Mouse (Mus musculus) left cerebral cortex, adult 18-20 months (tissue): ENCODE data around the gene Col9a2. TPM values are rescaled to one million over a fixed set of nuclear protein-coding genes. Genes with fewer than 3 reads are reported as not detected.
"Not testable (repeated sequence)": the region's sequence is repeated elsewhere in the genome, so short reads cannot be mapped to it uniquely, and the experiment has no call there.

Source experiments
- DNase-seq, 2 experiments: peaks; one replicate each; pipeline ENCODE4 v3.0.0; 2021 to 2022; ENCODE audit warnings: low spot score in 2 of 2, mixed read lengths in 1 of 2
- total RNA-seq, 2 experiments: library from RNA; stranded (reverse); gene quantifications; 2 replicates each; pipeline ENCODE4 v1.2.3; 2021

Gene Col9a2
- total RNA-seq, 2 experiments from 2014 or later: 9.2 to 9.3 TPM

- DNase-seq: peak; percentile 71 to 72
These were observed 19.0 kb upstream of the Col9a2 start for GRCm38 (mm10) chr4:121020040-121020790.

- no peak for DNase-seq
These were observed 17.3 kb upstream of the Col9a2 start for GRCm38 (mm10) chr4:121021911-121022310.

DNA sequence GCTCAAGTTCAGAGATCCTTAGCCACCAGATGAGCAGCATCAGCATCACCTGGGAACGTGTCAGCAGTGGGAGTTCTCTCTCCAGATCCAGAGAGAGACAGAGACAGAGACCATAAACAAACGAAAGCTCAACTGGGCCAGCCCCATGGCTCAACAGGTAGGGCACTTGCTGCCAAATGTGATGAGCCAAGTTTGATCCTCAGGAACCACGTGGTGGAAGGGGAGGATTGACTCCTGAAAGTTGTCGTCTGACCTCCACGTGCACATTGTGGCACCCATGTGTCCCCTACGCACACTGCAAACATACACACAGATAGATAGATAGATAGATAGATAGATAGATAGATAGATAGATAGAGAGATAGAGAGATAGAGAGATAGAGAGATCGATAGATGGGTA, 15.7 kb upstream of the Col9a2 start:
- no peak for DNase-seq

DNA sequence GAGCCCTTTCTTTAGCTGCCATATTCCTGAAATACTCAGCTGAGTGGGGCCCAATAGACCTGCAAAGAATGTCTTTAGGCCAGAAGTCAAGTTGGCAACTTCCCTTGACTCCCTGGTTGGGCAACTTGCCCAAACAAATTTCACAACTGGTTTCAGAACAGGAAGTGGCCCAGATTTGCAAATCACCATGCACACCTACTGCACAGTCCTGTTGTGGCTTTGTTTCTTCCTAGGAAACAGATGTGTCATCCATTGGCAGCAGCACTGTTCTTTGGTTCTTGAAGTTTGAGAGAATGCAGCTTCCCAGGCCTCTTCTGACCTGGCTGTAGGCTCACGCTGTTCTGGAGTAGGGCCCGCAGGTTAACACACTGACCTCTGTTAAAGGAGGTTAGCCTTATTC, 15.2 kb upstream of the Col9a2 start:
- DNase-seq: no peak

DNA sequence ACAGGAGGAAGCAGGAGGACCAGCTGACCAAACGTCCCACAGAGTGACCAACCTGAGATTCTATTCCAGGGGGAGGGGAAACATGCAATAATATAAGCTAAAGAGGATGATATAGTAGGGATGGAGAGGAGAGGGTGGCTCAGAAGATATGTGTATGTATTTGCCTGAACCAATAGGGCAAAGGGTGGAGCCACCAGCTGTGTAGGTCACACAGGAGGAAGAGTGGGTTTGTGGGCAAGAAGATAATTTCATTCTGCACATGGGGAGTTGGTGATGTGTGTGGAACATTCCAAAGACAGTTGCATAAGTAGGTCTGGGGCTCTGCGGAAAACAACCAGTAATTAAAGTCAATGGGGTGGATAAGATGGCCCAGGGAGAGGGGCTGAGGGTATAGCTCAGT, 13.5 kb upstream of the Col9a2 start:
- DNase-seq: no peak

DNA sequence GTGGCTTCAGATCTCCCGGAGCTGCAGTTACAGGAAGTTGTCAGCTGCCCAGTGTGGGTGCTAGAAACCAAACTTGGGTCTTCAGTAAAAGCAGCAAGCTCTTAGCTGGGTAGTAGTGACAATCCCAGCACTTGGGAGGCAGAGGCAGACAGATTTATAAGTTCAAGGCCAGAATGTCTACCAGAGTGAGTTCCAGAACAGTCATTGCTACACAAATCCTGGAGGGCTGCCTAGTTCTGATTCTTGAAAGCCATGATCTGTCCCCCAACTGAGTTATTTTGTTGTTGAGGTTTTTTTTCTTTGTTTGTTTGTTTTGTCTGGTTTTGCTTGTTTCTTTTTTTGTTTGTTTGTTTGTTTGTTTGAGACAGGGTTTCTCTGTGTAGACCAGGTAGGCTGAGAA, 11.0 kb upstream of the Col9a2 start:
- DNase-seq: no peak

- peak; percentile 27 to 57 for DNase-seq
These were observed 10.4 kb upstream of the Col9a2 start for GRCm38 (mm10) chr4:121028659-121029392.

DNA sequence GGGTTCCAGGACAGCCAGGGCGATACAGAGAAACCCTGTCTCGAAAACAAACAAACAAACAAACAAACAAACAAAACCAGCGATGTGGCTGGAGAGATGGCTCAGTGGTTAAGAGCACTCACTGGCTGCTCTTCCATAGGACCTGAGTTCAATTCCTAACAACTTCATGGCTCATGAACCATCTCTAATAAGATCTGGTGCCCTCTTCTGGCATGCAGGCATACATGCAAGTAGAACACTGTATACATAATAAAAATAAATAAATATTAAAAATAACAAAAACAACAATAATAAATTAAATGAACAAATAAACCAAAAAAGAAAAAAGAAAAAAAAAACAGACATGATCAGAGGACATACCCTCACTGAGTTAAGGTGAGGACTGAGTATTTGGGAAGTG, 9.6 kb upstream of the Col9a2 start:
- DNase-seq: no peak

DNA sequence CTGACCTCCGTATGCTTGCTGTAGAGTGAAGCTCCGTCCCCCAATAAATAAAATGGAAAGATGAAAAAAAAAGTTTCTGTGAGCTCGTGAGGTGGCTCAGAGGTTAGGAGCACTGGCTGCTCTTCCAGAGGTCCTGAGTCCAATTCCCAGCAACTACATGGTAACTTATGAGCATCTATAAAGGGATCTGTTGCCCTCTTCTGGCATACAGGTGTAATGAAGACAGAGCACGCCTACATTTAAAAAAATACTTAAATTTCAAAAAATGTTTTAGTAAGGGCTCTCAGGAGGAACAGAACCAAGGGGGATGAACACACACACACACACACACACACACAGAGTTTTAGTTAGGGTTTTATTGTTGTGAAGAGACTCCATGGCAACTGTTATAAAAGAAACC, 7.7 kb upstream of the Col9a2 start:
- DNase-seq: no peak

- DNase-seq: no peak
These were observed 6.2 kb upstream of the Col9a2 start for GRCm38 (mm10) chr4:121033006-121033405.

- DNase-seq: no peak
These were observed 1.1 kb downstream of the Col9a2 start for GRCm38 (mm10) chr4:121040323-121040722.

GRCm38 (mm10) chr4:121040897-121041671, 1.9 kb downstream of the Col9a2 start:
- DNase-seq: peak; percentile 45 to 63

DNA sequence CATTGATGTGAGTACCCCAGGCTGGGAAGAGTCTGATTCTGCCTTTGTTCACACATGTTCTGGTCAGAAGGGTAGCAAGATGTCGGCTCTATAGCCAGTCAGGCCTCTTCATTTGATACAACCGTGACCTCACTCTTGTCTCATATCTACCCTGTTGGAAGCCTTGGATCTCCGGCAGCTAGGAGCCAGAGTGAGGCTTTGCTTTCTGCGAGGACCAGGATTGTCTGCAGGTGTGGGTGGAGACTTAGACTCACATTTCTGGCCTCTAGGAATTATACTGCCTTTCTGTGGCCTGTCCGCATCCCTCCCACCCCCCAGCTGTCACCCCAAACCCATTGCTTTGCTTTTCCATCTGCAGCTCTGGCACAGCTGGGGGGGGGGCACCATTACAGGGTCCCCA, 3.3 kb downstream of the Col9a2 start:
- no peak for DNase-seq

- DNase-seq: no peak
These were observed 3.8 kb downstream of the Col9a2 start for GRCm38 (mm10) chr4:121042946-121043345.

GRCm38 (mm10) chr4:121051863-121052262, 12.7 kb downstream of the Col9a2 start:
- no peak for DNase-seq

- DNase-seq: peak; percentile 25
These were observed 13.5 kb downstream of the Col9a2 start for GRCm38 (mm10) chr4:121052454-121053323.

DNA sequence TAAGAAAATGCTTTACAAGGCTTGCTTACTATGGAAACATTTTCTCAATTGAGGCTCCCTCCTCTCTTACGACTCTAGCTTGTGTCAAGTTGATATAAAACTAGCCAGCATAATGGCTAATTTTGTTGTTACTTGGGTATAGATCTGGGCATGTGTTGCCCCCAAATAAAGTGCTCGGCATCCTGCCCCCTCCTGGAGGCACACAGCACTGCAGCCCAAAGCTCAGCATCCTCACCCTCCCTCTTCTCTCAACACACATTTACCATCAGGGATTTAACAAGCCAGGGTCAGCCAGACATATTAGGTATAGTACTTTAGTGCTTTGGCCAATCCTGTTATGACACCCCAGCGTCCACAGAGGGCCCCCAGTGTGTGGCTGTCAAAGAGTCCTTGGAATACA, 17.2 kb downstream of the Col9a2 start:
- peak in 1 of 2 experiments; percentile 45 for DNase-seq

DNA sequence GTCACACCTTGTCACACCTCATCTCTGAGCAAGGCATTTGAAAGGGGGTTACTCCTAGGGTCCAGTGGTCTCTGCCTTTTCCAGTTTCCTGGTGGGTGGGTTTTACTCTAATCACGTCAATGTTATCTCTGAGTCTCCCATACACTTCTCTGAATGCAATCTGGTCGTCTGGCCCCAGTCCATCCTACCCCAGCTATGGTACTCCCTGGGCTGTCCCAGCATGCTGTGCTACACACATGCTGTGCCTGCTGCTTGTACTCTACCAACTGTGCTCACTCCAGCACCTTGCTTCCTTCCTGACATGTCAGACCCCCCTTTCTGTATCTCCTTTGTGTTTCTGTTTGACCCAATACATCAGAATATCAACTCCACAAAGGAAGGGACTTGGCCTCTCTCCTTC, 17.8 kb downstream of the Col9a2 start:
- no peak for DNase-seq

DNA sequence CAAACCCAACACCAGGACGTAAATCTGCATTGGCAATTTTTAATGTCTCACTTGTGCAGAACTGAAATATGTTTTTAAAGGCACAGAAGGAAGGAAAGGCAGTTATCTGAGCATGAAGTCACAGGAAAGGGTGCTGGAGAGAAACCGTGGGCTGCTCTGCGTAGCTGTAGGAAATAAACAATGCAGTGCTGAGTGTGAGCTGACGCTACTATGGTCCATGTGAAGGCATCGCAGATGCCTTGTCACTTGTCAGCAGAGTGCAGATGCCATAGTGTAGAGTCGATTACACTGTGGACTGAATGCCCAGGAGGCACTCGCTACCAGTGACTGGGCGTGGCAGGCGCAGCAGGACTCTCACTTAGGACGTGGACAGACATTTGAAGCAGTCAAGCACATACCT, 20.0 kb downstream of the Col9a2 start:
- DNase-seq: not testable (repeated sequence)

DNA sequence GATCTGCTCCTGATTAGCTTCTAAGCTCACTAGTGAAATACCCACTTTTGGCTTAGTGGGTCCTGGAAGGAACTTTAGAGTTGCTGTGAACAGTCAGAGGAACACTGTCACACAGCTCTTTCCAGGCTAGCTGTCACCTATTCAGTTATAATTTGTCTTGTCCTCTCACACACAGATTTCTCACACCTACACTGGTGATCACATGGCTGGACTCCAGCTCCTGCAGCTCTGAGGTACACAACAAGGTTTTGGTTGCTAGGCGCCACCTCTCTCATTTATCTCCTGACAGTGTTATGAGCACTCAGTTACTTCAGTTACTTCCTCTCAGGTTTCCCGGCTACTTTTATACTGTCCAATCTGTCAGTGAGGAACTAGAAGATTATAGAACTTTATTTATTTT, 26.2 kb downstream of the Col9a2 start:
- no peak for DNase-seq

DNA sequence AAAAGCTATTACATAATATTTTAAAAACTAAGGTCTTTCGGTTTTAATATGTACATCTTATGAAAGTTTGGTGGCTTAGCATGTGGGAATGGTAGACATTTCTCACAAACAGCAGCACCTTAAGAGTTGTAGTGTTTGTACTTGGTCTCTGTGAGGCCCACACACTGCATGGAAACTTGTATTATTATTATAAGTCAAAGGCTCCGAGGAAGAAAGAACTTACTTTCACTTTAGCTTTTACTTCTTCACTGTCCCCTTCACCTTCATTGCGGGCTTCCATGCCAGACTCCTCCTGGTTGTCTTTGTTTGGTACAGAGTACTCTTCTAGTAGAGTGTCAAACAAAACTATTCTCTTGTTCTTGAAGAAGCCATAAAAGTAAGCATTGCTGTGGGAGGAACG, 35.1 kb downstream of the Col9a2 start:
- no peak for DNase-seq
